Mouse (Mus musculus): ENCODE results near the gene Arap1. TPM values are rescaled to one million over a fixed set of nuclear protein-coding genes. Genes with fewer than 3 reads are reported as not detected.

Arap1 gene
- total and polyA plus RNA-seq, 3 experiments = 21.2 to 46.1 (median 38.5) TPM

GRCm38 (mm10) chr7:101391909-101392479 is 44.1 kb downstream of the Arap1 start:
- H3K79me2 ChIP-seq (replicated peaks; ENCODE audit: control insufficient read depth, extremely low read depth, insufficient read depth, poor library complexity, severe bottlenecking) = no peaks in the 10 kb centered on the region
- no peak overlapping the region for H3K4me3 ChIP-seq (replicated peaks in 1 of 3; ENCODE audit: low read depth in 2 of 3, low read length in 2 of 3, poor library complexity in 1 of 3)
- H3K36me3 ChIP-seq (replicated peaks in 1 of 2; ENCODE audit: control insufficient read depth in 1 of 2, insufficient read depth in 1 of 2, low read length in 1 of 2) = peaks cover 92 to 100% of the 10 kb centered on the region in 2 experiments
- H3K9ac ChIP-seq (ENCODE audit: insufficient read depth, low read depth) = no peak overlapping the region
- no peak for DNase-seq (ENCODE audit: extremely low read depth)
- dilution Hi-C loops (cut with MboI; ENCODE audit: extremely low pct_ligation_motif_present, extremely low pct_unique_long_range_greater_than_20kb, low sequenced_read_pairs) = no loop called here
- no peak overlapping the region for H3K4me2 ChIP-seq (ENCODE audit: insufficient read depth, low read depth, poor library complexity, severe bottlenecking)
- no peaks in the 10 kb centered on the region for H3K9me3 ChIP-seq (replicated peaks; ENCODE audit: low read length)
- in situ Hi-C loops (cut with MboI; ENCODE audit: low pct_ligation_motif_present, low pct_unique_long_range_greater_than_20kb, low sequenced_read_pairs) = no loop called here
- no peaks in the 10 kb centered on the region for H3K4me1 ChIP-seq (ENCODE audit: control insufficient read depth in 1 of 2, insufficient read depth in 2 of 2)
- no peak overlapping the region for H3K27ac ChIP-seq (ENCODE audit: insufficient read depth, low read depth)
- TF ChIP-seq MAFK (IDR thresholded peaks at IDR 0.05; ENCODE audit: insufficient replicate concordance, low read length) (no peak), EP300 (IDR thresholded peaks at IDR 0.05; ENCODE audit: low read length) (no peak), UBTF (IDR thresholded peaks at IDR 0.05; ENCODE audit: low read depth, low read length) (no peak), ZC3H11A (IDR thresholded peaks at IDR 0.05; ENCODE audit: low read depth, low read length) (no peak), USF2 (conservative IDR thresholded peaks at IDR 0.05; ENCODE audit: low read depth, low read length) (no peak), RAD21 (IDR thresholded peaks at IDR 0.05; ENCODE audit: low read depth, low read length) (no peak), CTCF (conservative IDR thresholded peaks at IDR 0.05 in 1 of 2, IDR thresholded peaks at IDR 0.05 in 1 of 2; ENCODE audit: low read depth in 2 of 2, low read length in 2 of 2) (no peak)
- H3K27me3 ChIP-seq (replicated peaks) = no peaks in the 10 kb centered on the region

GRCm38 (mm10) chr7:101393015-101393414 is 45.1 kb downstream of the Arap1 start:
- Histone ChIP-seq H3K27me3 (replicated peaks) (no peaks in the 10 kb centered on the region), H3K4me2 (ENCODE audit: insufficient read depth, low read depth, poor library complexity, severe bottlenecking) (no peak overlapping the region), H3K9ac (ENCODE audit: insufficient read depth, low read depth) (no peak overlapping the region), H3K4me1 (ENCODE audit: control insufficient read depth in 1 of 2, insufficient read depth in 2 of 2) (no peaks in the 10 kb centered on the region), H3K36me3 (replicated peaks in 1 of 2; ENCODE audit: control insufficient read depth in 1 of 2, insufficient read depth in 1 of 2, low read length in 1 of 2) (peaks cover 92 to 100% of the 10 kb centered on the region in 2 experiments), H3K9me3 (replicated peaks; ENCODE audit: low read length) (no peaks in the 10 kb centered on the region), H3K4me3 (replicated peaks in 1 of 3; ENCODE audit: low read depth in 2 of 3, low read length in 2 of 3, poor library complexity in 1 of 3) (no peak overlapping the region), H3K27ac (ENCODE audit: insufficient read depth, low read depth) (no peak overlapping the region), H3K79me2 (replicated peaks; ENCODE audit: control insufficient read depth, extremely low read depth, insufficient read depth, poor library complexity, severe bottlenecking) (no peaks in the 10 kb centered on the region)
- in situ Hi-C loops (cut with MboI; ENCODE audit: low pct_ligation_motif_present, low pct_unique_long_range_greater_than_20kb, low sequenced_read_pairs) = no loop called here
- no peak for DNase-seq (ENCODE audit: extremely low read depth)
- TF ChIP-seq PAX5 (IDR thresholded peaks at IDR 0.05; ENCODE audit: low read length) (no peak), RCOR1 (conservative IDR thresholded peaks at IDR 0.05; ENCODE audit: low read depth, low read length) (no peak)
- dilution Hi-C loops (cut with MboI; ENCODE audit: extremely low pct_ligation_motif_present, extremely low pct_unique_long_range_greater_than_20kb, low sequenced_read_pairs) = no loop called here

GRCm38 (mm10) chr7:101393694-101394504 is 46.0 kb downstream of the Arap1 start:
- H3K36me3 ChIP-seq (replicated peaks in 1 of 2; ENCODE audit: control insufficient read depth in 1 of 2, insufficient read depth in 1 of 2, low read length in 1 of 2) = peaks cover 92 to 100% of the 10 kb centered on the region in 2 experiments
- TF ChIP-seq ZC3H11A (IDR thresholded peaks at IDR 0.05; ENCODE audit: low read depth, low read length) (no peak), CHD1 (IDR thresholded peaks at IDR 0.05; ENCODE audit: low read depth, low read length) (no peak), MAFK (IDR thresholded peaks at IDR 0.05; ENCODE audit: insufficient replicate concordance, low read length) (no peak), E2F4 (IDR thresholded peaks at IDR 0.05; ENCODE audit: insufficient replicate concordance, low read depth, low read length) (no peak)
- no peaks in the 10 kb centered on the region for H3K79me2 ChIP-seq (replicated peaks; ENCODE audit: control insufficient read depth, extremely low read depth, insufficient read depth, poor library complexity, severe bottlenecking)
- no peaks in the 10 kb centered on the region for H3K9me3 ChIP-seq (replicated peaks; ENCODE audit: low read length)
- H3K27ac ChIP-seq (ENCODE audit: insufficient read depth, low read depth) = no peak overlapping the region
- no peak overlapping the region for H3K4me2 ChIP-seq (ENCODE audit: insufficient read depth, low read depth, poor library complexity, severe bottlenecking)
- no peak for DNase-seq (ENCODE audit: extremely low read depth)
- dilution Hi-C loops (cut with MboI; ENCODE audit: extremely low pct_ligation_motif_present, extremely low pct_unique_long_range_greater_than_20kb, low sequenced_read_pairs) = no loop called here
- no peaks in the 10 kb centered on the region for H3K27me3 ChIP-seq (replicated peaks)
- H3K4me3 ChIP-seq (replicated peaks in 1 of 3; ENCODE audit: low read depth in 2 of 3, low read length in 2 of 3, poor library complexity in 1 of 3) = no peak overlapping the region
- no peaks in the 10 kb centered on the region for H3K4me1 ChIP-seq (ENCODE audit: control insufficient read depth in 1 of 2, insufficient read depth in 2 of 2)
- in situ Hi-C loops (cut with MboI; ENCODE audit: low pct_ligation_motif_present, low pct_unique_long_range_greater_than_20kb, low sequenced_read_pairs) = no loop called here
- no peak overlapping the region for H3K9ac ChIP-seq (ENCODE audit: insufficient read depth, low read depth)

All from CH12.LX (cell line).